Mouse (Mus musculus): ENCODE data around the gene Wnt7a. TPM values are rescaled to one million over a fixed set of nuclear protein-coding genes. Genes with fewer than 3 reads are reported as not detected.

Wnt7a gene
- polyA plus RNA-seq, 1 experiment from 2014 or later, result not detected

- no peak overlapping the region for H3K4me2 ChIP-seq (replicated peaks; ENCODE audit: low read depth)
- H3K4me3 ChIP-seq (ENCODE audit: low read depth, low read length), result no peak overlapping the region
- TF ChIP-seq CTCF (IDR thresholded peaks at IDR 0.05; ENCODE audit: low read depth), result no peak
- H3K9ac ChIP-seq (ENCODE audit: low read depth, low read length), result no peak overlapping the region
- H3K27me3 ChIP-seq (replicated peaks; ENCODE audit: control insufficient read depth, insufficient read depth, low read length), result no peaks in the 10 kb centered on the region
- no peaks in the 10 kb centered on the region for H3K36me3 ChIP-seq (ENCODE audit: control insufficient read depth, insufficient read depth)
- WGBS, result 69% methylated on average over 4 of the region's 4 CpGs
- ATAC-seq, result no peak
- no peaks in the 10 kb centered on the region for H3K4me1 ChIP-seq (replicated peaks; ENCODE audit: control insufficient read depth, insufficient read depth, low read length)
- H3K9me3 ChIP-seq (ENCODE audit: control insufficient read depth), result no peaks in the 10 kb centered on the region
- no peak overlapping the region for H3K27ac ChIP-seq (ENCODE audit: low read depth, low read length)
Measured at GRCm38 (mm10) chr6:91379871-91380270, 31.3 kb downstream of the Wnt7a start.

GRCm38 (mm10) chr6:91379266-91379665 lies 31.9 kb downstream of the Wnt7a start:
- Histone ChIP-seq H3K9me3 (ENCODE audit: control insufficient read depth) (no peaks in the 10 kb centered on the region), H3K9ac (ENCODE audit: low read depth, low read length) (no peak overlapping the region), H3K36me3 (ENCODE audit: control insufficient read depth, insufficient read depth) (no peaks in the 10 kb centered on the region), H3K27me3 (replicated peaks; ENCODE audit: control insufficient read depth, insufficient read depth, low read length) (no peaks in the 10 kb centered on the region), H3K4me1 (replicated peaks; ENCODE audit: control insufficient read depth, insufficient read depth, low read length) (no peaks in the 10 kb centered on the region), H3K4me2 (replicated peaks; ENCODE audit: low read depth) (no peak overlapping the region), H3K27ac (ENCODE audit: low read depth, low read length) (no peak overlapping the region), H3K4me3 (ENCODE audit: low read depth, low read length) (no peak overlapping the region)
- ATAC-seq, result no peak
- no peak for TF ChIP-seq CTCF (IDR thresholded peaks at IDR 0.05; ENCODE audit: low read depth)
- 61% methylated on average over 3 of the region's 3 CpGs for WGBS

- no peaks in the 10 kb centered on the region for H3K4me1 ChIP-seq (replicated peaks; ENCODE audit: control insufficient read depth, insufficient read depth, low read length)
- TF ChIP-seq CTCF (IDR thresholded peaks at IDR 0.05; ENCODE audit: low read depth), result no peak
- no peak overlapping the region for H3K9ac ChIP-seq (ENCODE audit: low read depth, low read length)
- H3K4me2 ChIP-seq (replicated peaks; ENCODE audit: low read depth), result no peak overlapping the region
- H3K27ac ChIP-seq (ENCODE audit: low read depth, low read length), result no peak overlapping the region
- no peak overlapping the region for H3K4me3 ChIP-seq (ENCODE audit: low read depth, low read length)
- no peaks in the 10 kb centered on the region for H3K27me3 ChIP-seq (replicated peaks; ENCODE audit: control insufficient read depth, insufficient read depth, low read length)
- no peak for ATAC-seq
- H3K9me3 ChIP-seq (ENCODE audit: control insufficient read depth), result no peaks in the 10 kb centered on the region
- H3K36me3 ChIP-seq (ENCODE audit: control insufficient read depth, insufficient read depth), result no peaks in the 10 kb centered on the region
Measured at GRCm38 (mm10) chr6:91372977-91373376, 38.2 kb downstream of the Wnt7a start.

GRCm38 (mm10) chr6:91372586-91372971 lies 38.6 kb downstream of the Wnt7a start:
- Histone ChIP-seq H3K9me3 (ENCODE audit: control insufficient read depth) (no peaks in the 10 kb centered on the region), H3K36me3 (ENCODE audit: control insufficient read depth, insufficient read depth) (no peaks in the 10 kb centered on the region), H3K4me2 (replicated peaks; ENCODE audit: low read depth) (no peak overlapping the region), H3K27me3 (replicated peaks; ENCODE audit: control insufficient read depth, insufficient read depth, low read length) (no peaks in the 10 kb centered on the region), H3K9ac (ENCODE audit: low read depth, low read length) (no peak overlapping the region), H3K4me3 (ENCODE audit: low read depth, low read length) (no peak overlapping the region), H3K4me1 (replicated peaks; ENCODE audit: control insufficient read depth, insufficient read depth, low read length) (no peaks in the 10 kb centered on the region), H3K27ac (ENCODE audit: low read depth, low read length) (no peak overlapping the region)
- TF ChIP-seq CTCF (IDR thresholded peaks at IDR 0.05; ENCODE audit: low read depth), result no peak
- no peak for ATAC-seq
- WGBS, result 27% methylated on average over 3 of the region's 3 CpGs

- Histone ChIP-seq H3K27ac (ENCODE audit: low read depth, low read length) (no peak overlapping the region), H3K9me3 (ENCODE audit: control insufficient read depth) (no peaks in the 10 kb centered on the region), H3K4me2 (replicated peaks; ENCODE audit: low read depth) (no peak overlapping the region), H3K36me3 (ENCODE audit: control insufficient read depth, insufficient read depth) (no peaks in the 10 kb centered on the region), H3K27me3 (replicated peaks; ENCODE audit: control insufficient read depth, insufficient read depth, low read length) (no peaks in the 10 kb centered on the region), H3K4me3 (ENCODE audit: low read depth, low read length) (no peak overlapping the region), H3K4me1 (replicated peaks; ENCODE audit: control insufficient read depth, insufficient read depth, low read length) (no peaks in the 10 kb centered on the region), H3K9ac (ENCODE audit: low read depth, low read length) (no peak overlapping the region)
- no peak for TF ChIP-seq CTCF (IDR thresholded peaks at IDR 0.05; ENCODE audit: low read depth)
- no peak for ATAC-seq
Measured at GRCm38 (mm10) chr6:91371912-91372585, 39.1 kb downstream of the Wnt7a start.

GRCm38 (mm10) chr6:91366781-91367180 lies 44.4 kb downstream of the Wnt7a start:
- no peaks in the 10 kb centered on the region for H3K27me3 ChIP-seq (replicated peaks; ENCODE audit: control insufficient read depth, insufficient read depth, low read length)
- 81% methylated on average over 1 of the region's 1 CpGs for WGBS
- no peaks in the 10 kb centered on the region for H3K9me3 ChIP-seq (ENCODE audit: control insufficient read depth)
- no peak for ATAC-seq
- no peak overlapping the region for H3K4me2 ChIP-seq (replicated peaks; ENCODE audit: low read depth)
- H3K4me1 ChIP-seq (replicated peaks; ENCODE audit: control insufficient read depth, insufficient read depth, low read length), result no peaks in the 10 kb centered on the region
- no peak overlapping the region for H3K27ac ChIP-seq (ENCODE audit: low read depth, low read length)
- no peak overlapping the region for H3K9ac ChIP-seq (ENCODE audit: low read depth, low read length)
- H3K36me3 ChIP-seq (ENCODE audit: control insufficient read depth, insufficient read depth), result no peaks in the 10 kb centered on the region
- H3K4me3 ChIP-seq (ENCODE audit: low read depth, low read length), result no peak overlapping the region
- TF ChIP-seq CTCF (IDR thresholded peaks at IDR 0.05; ENCODE audit: low read depth), result no peak

- 62% methylated on average over 14 of the region's 14 CpGs for WGBS
Measured at GRCm38 (mm10) chr6:91365480-91365879, 45.7 kb downstream of the Wnt7a start.

More at GRCm38 (mm10) chr6:91365480-91365879, 45.7 kb downstream of the Wnt7a start:
- no peaks in the 10 kb centered on the region for H3K9me3 ChIP-seq (ENCODE audit: control insufficient read depth)
- no peaks in the 10 kb centered on the region for H3K27me3 ChIP-seq (replicated peaks; ENCODE audit: control insufficient read depth, insufficient read depth, low read length)
- no peak overlapping the region for H3K4me3 ChIP-seq (ENCODE audit: low read depth, low read length)
- ATAC-seq, result no peak
- TF ChIP-seq CTCF (IDR thresholded peaks at IDR 0.05; ENCODE audit: low read depth), result no peak
- no peak overlapping the region for H3K4me2 ChIP-seq (replicated peaks; ENCODE audit: low read depth)
- H3K9ac ChIP-seq (ENCODE audit: low read depth, low read length), result no peak overlapping the region
- no peak overlapping the region for H3K27ac ChIP-seq (ENCODE audit: low read depth, low read length)
- H3K4me1 ChIP-seq (replicated peaks; ENCODE audit: control insufficient read depth, insufficient read depth, low read length), result no peaks in the 10 kb centered on the region
- H3K36me3 ChIP-seq (ENCODE audit: control insufficient read depth, insufficient read depth), result no peaks in the 10 kb centered on the region

All from intestine, postnatal 0 days (tissue).